Mouse (Mus musculus) adrenal gland, adult 8-10 months (tissue): Measurements from ENCODE around the gene Ppp2r5e. TPM values are rescaled to one million over a fixed set of nuclear protein-coding genes. Genes with fewer than 3 reads are reported as not detected.

Experiments used
- DNase-seq: peaks from one replicate; pipeline ENCODE4 v3.0.0; 2022
- total RNA-seq, 4 experiments: library from RNA; stranded (reverse); gene quantifications; 2 replicates each; pipeline ENCODE4 v1.2.4; 2022

The Ppp2r5e gene
- total RNA-seq, 4 experiments from 2014 or later: 50.9 to 58.1 (median 51.5) TPM

GRCm38 (mm10) chr12:75429685-75430396 is 166.2 kb downstream of the Ppp2r5e start:
- DNase-seq: no peak

- DNase-seq: no peak
Observed at GRCm38 (mm10) chr12:75428719-75429118, 167.3 kb downstream of the Ppp2r5e start.

- DNase-seq: no peak
Observed at GRCm38 (mm10) chr12:75425882-75426281, 170.2 kb downstream of the Ppp2r5e start.

DNA sequence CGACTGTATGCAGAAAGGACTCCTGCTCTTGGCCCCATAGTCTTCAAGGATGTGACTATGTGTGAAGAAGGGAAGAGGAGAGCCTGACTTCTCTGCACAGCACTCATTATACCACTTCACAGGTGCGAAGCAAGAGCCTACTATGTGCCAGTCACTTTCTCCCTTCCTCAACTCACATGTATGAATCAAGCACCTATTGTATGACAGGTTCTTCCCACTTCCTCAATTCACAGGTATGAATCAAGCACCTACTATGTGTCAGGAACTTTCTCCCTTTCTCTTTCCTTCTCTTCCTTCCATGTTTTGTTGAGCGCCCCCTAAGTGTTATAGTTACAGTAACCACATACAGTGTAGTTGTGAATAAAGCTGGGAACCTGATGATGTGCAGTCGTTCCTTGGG is 171.2 kb downstream of the Ppp2r5e start:
- DNase-seq: no peak

DNA sequence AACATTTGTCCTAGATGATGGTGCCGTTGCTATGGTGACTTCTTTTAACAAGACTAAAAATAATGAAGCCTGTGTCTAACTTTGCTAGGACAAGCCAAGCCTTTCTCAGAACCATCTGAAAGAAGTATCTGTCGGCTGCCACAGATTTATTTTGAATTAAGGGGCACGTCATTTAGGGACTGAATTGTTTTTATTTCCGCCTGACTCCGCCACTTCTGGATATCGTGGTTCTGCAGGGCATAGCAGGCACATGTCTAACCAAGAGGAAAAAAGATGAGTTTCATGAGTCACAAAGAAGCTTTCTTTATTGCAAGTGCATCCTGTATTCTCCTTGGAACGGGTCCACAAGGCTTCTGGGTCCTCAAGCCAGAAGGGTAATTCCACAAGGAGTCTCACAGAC is 171.7 kb downstream of the Ppp2r5e start:
- DNase-seq: no peak

GRCm38 (mm10) chr12:75416681-75417080 is 179.4 kb downstream of the Ppp2r5e start, which contains the start of gene Gphb5:
Gene Gphb5, minus strand, starts transcription at chr12:75416781.
- no peak for DNase-seq

DNA sequence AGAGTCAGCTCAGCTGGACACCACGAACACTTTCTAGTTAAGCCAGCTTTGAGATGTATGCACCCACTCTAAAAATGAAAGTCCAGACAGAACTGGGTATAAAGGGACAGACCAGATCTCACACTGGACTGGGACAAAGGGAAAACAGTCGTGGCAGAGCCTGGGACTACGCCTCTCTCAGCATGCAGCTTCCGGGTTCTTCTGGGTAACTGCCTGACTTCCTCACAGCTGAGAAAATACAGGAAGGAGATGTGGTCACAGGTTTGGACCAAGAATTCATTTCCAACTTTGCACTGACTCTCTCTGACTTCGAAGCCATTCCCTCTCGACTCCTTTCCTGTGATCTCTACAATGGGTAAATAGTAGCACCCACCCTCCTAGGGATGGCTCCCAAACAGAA is 181.1 kb downstream of the Ppp2r5e start:
- no peak for DNase-seq

DNA sequence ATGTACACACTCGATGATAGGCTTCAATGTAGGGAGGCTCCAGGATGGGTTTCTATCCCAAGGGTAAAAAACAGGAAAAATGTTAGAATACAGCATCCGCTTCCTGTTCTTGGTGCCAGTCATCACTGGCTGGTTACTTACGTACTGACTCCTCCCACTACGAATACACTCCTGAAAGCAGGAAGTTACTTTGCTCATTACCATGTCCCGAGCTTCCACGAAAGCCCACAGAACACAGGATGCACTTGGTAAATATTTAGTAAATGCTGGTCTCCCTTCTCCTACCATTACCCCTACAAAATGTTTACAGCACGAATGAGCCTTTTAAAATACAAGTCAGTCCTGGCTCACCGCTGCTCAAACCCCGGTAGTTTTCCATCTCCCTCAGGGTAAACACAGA is 183.1 kb downstream of the Ppp2r5e start:
- DNase-seq: no peak

Other genes starting within 250 kb of the Ppp2r5e start
- not detected for gene Gphb5, start 179.5 kb downstream of the Ppp2r5e start, total RNA-seq
- gene Wdr89, start 73.3 kb upstream of the Ppp2r5e start, total RNA-seq: 1 to 10 TPM; 4.8 to 5.9 (median 5.5) TPM
- 100 to 1,000 TPM; 155 to 228 (median 174) TPM for gene Sgpp1, start 139.5 kb upstream of the Ppp2r5e start, total RNA-seq
- gene Syne2, start 221.9 kb upstream of the Ppp2r5e start, total RNA-seq: 10 to 100 TPM; 44.7 to 90.5 (median 59.6) TPM